Mouse (Mus musculus) cerebellum, adult 2 months (tissue): ENCODE data around the gene Ghdc.

ENCODE experiments used
- CTCF ChIP-seq: fragments of 200-500 bp; IDR thresholded peaks from 2 replicates; pipeline ENCODE4 v1.5.1; 2011; ENCODE audit warnings: low read depth, mild to moderate bottlenecking, control low read depth, low read length, moderate library complexity, borderline replicate concordance; ENCODE audit not compliant: insufficient read depth
- POLR2A ChIP-seq: fragments of 200-500 bp; IDR thresholded peaks from 2 replicates; pipeline ENCODE4 v1.6.1; 2011; ENCODE audit warnings: low read length, control low read depth, borderline replicate concordance; ENCODE audit not compliant: insufficient read depth

- no peak for TF ChIP-seq POLR2A
- TF ChIP-seq CTCF, result no peak
These were observed 40.8 kb downstream of the Ghdc start for GRCm38 (mm10) chr11:100729976-100730375.
